Mouse (Mus musculus): ENCODE data around the gene Aknad1.

- TF ChIP-seq TAL1 (IDR thresholded peaks at IDR 0.05; ENCODE audit: low read length) (no peak), GATA1 (IDR thresholded peaks at IDR 0.05; ENCODE audit: low read length) (no peak)
Observed at GRCm38 (mm10) chr3:108794780-108795179, 55.3 kb downstream of the Aknad1 start.
